Mouse (Mus musculus): ENCODE measurements around the gene Dnaaf1.

Gene Dnaaf1

DNA sequence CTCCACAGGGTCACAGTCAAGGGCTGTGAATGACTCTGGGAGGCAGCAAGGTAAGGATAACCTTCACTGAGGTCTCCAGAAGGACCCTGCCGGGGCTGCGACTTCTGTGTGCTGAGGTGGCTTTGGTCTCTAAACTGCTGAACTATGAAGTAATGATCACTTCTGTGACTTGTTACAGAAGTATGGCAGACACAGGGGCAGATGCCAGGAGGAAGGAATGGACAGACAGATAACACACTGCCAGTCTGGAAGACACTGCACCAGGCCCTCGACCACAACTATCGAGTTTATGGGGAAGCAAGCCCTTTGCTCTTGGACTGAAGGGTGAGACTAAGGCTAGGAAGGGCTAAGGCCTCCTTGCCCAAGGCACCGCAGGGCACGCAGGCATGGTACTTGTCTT lies 3.9 kb upstream of the Dnaaf1 start:
- CTCF ChIA-PET: no interaction called here

DNA sequence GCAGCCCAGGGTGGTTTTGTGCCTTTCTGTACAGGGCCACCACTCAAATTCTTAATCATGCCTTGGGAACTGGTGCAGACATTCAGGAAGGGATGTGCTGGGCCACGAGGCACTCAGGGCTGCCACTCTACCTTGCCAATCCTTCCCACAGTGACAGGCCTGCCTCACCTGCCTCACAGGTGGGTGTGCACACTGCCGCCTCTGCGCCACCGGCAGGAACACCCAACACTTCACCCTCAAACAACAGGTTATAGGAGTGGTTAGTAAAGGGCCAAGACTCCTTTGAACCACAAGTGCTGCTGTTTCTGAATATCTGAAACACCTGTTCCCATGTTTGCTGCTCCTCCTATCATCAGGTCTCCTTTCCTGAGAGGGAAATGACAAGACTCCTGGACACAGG lies 2.6 kb upstream of the Dnaaf1 start:
- CTCF ChIA-PET: no interaction called here

- CTCF ChIA-PET: interaction anchor here (0.6 kb wide), 1 partner anchor 1246 kb away, joined by 8 read pairs; no protein-coding TSS in a partner anchor
Observed at GRCm38 (mm10) chr8:119575366-119575726, 311 bp downstream of the Dnaaf1 start.

GRCm38 (mm10) chr8:119579096-119579495 lies 4.1 kb downstream of the Dnaaf1 start:
- CTCF ChIA-PET: no interaction called here

DNA sequence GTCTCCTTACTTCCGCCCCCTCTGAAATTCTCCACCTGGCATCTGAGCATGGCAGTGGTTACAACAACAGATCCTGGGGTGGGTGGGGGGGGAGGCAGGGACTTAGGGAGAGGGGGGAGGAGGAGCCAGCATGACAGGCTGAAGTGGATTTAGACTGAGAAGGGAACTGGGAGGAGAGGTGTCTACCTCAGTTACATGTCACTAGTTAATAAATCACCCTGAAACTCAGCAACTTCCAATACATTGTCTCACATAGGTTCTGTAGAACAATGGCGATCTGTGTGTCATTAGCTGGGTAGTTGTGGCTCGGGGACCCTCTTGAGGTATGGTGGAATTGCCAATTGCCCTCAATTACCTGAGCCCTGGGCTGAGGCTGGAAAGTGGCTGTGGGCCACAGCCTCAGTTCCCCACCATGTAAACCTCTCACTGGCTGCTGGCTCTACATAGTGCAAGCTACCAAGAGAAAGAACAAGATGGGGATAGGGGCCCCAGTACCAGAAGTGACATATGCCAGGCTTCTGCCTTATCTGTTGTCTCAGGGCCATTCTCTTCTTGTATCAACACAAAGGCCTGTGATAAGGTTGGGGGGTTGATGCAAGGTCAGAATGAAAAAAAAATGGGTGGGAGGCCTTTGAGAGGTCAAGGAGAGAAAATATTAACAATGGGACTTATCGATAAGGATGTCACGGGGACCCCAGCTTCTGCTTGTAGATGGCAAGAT lies 5.6 kb downstream of the Dnaaf1 start:
- CTCF ChIA-PET: no interaction called here

- CTCF ChIA-PET: interaction anchor here (0.6 kb wide), 1 partner anchor 12 kb away, joined by 4 read pairs; no protein-coding TSS in a partner anchor
Observed at GRCm38 (mm10) chr8:119585901-119586300, 10.9 kb downstream of the Dnaaf1 start.

DNA sequence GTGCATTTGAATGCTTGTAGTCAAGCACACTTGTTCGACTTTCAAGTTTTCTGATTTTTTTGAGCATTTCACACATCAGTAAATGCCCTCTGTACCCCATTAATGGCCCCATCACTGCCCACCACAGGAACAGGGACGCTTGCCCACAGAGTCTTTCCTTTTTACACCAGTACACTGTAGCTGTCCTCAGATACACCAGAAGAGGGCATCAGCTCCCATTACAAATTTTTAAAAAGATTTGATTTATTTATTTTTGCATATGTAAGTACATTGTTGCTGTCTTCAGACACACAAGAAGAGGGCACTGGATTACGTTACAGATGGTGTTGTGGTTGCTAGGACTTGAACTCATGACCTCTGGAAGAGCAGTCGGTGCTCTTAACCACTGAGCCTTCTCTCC lies 13.3 kb downstream of the Dnaaf1 start:
- CTCF ChIA-PET: no interaction called here

- CTCF ChIA-PET: no interaction called here
Observed at GRCm38 (mm10) chr8:119588844-119589243, 13.8 kb downstream of the Dnaaf1 start.

DNA sequence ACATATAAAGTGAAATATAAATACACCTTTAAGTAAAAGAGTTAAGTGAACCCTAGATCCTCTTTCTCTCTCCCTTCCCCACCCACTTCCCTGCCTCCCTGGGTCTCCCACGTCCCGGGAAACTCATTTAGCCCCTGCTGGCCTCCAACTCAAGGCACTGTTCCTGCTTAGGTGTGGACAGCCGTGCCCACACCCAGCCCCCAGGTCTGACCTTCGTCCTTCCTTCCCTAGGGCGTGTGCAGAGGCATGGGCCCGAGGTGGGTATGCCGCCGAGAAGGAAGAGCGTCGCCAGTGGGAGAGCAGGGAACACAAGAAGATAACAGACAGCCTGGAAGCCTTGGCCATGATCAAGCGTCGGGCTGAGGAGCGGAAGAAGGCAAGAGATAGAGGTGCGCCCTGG lies 15.3 kb downstream of the Dnaaf1 start:
- CTCF ChIA-PET: interaction anchor here (1.0 kb wide), 1 partner anchor 40 kb away, joined by 3 read pairs; no protein-coding TSS in a partner anchor

- CTCF ChIA-PET: interaction anchor here (1.0 kb wide), 1 partner anchor 41 kb away, joined by 3 read pairs; no protein-coding TSS in a partner anchor
Observed at GRCm38 (mm10) chr8:119591456-119591855, 16.4 kb downstream of the Dnaaf1 start.

DNA sequence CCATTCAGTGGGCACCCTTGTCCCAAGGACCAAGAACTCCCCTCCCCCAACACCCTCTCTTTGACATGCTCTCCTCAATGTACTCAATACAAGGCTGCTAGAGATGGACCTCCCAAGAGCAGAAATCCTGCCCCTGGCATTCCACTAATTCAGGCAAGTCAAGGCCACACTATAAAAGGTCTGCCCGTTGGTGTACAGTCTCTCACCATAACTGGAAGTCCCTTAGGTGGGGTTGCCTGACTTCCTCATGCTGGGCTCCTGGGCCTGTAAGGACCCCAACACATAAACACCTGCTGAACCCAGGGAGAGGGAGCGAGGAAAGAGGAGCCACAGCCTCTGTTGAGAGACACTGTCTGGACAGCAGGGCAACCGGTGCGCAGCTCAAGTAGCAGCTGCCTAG lies 28.7 kb downstream of the Dnaaf1 start:
- CTCF ChIA-PET: no interaction called here

DNA sequence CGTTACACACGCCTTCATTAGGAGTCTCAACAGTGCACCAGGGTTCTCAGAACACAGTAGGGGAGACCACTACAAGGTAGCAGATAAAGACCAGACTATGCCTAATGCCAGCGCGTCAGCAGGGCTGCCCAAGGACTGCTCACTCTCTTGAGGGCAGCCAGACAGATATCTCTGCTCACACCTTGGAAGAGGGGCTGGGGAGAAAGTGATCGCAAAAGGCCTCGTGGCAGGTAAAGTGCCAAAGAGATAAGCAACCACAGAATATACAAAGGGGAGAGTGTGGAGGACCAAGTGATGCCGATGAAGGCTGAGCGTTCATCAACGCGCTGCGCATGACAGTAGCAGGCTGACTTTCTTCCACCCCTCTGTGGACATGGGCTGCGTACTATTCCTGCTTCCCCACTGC lies 29.4 kb downstream of the Dnaaf1 start:
- CTCF ChIA-PET: no interaction called here

DNA sequence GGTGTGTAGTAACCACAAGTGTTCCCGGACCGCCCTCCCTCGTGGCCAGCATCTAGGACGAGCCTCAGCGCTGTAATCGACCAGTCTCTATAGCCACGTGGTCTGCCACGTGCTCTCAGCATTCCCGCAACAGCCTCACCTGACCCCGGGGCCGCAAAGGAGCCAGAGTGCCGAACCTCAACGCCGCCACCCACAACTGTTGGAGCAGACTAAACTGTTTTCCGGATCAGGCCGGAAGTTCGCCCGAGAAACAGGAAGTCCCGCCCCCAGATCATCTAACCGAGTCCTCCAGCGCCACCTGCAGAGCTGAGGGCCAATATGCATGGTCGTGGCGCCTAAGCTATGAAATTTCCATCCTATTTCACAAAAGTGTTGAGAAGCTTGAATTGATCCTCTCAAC lies 30.0 kb downstream of the Dnaaf1 start, which contains the start of gene Taf1c:
Gene Taf1c, minus strand, starts transcription at position 227 of the 400 bp plus-strand sequence.
- CTCF ChIA-PET: interaction anchor here (0.8 kb wide), 1 partner anchor 71 kb away, joined by 3 read pairs; no protein-coding TSS in a partner anchor

DNA sequence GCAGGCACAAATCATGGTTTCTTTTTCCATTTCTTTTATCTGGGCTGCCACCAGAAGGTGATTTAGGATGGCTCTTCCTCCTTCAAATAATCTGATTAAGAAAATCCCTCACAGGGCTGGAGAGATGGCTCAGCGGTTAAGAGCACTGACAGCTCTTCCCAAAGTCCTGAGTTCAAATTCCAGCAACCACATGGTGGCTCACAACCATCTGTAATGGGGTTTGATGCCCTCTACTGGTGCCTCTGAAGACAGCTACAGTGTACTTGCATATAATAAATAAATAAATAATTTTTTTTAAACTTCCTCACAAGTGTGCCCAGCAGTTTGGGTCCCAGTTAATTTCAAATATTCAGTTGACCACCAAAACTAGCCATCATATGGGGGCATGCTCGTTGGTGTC lies 31.2 kb downstream of the Dnaaf1 start:
- CTCF ChIA-PET: interaction anchor here (1.0 kb wide), 1 partner anchor 194 kb away, joined by 3 read pairs; no protein-coding TSS in a partner anchor

- CTCF ChIA-PET: no interaction called here
Observed at GRCm38 (mm10) chr8:119612471-119612870, 37.4 kb downstream of the Dnaaf1 start, which contains the start of gene Adad2. Gene Adad2 (plus strand): TSS chr8:119612747.

DNA sequence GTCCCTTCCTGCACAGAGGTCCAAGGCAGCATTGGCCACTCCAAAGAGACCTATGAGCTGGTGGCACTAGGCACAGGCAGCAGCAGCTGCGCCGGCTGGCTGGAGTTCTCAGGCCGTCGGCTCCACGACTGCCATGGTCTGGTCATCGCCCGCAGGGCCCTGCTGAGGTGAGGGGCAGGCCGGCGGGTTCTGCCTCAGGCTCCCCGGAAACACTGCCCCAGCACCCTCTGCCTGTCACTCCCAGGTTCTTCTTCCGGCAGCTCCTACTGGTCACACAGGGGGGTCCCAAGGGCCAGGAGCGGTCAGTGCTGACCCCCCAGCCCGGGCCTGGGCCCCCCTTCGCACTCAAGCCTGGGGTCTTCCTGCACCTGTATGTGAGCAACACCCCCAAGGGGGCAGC lies 40.1 kb downstream of the Dnaaf1 start:
- CTCF ChIA-PET: no interaction called here

DNA sequence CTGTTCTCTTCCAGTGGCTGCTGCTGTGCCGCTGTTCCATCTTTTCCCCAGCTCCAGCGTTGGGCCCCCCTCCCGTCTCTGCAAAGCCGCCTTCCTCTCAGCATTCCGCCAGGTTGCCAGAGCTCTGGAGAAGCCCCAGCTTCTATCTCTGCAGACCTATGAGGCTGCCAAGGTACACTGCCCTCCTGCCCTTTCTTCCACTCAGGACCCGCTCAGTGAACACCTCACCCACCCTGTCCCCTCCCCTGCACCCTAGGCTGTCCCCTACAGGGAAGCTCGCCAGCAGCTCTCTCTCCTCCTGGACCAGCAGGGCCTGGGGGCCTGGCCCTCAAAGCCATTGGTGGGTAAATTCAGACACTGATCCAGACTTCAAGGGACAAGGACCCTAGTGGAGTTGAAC lies 41.3 kb downstream of the Dnaaf1 start:
- CTCF ChIA-PET: no interaction called here

GRCm38 (mm10) chr8:119616811-119617210 lies 41.8 kb downstream of the Dnaaf1 start:
- CTCF ChIA-PET: no interaction called here

DNA sequence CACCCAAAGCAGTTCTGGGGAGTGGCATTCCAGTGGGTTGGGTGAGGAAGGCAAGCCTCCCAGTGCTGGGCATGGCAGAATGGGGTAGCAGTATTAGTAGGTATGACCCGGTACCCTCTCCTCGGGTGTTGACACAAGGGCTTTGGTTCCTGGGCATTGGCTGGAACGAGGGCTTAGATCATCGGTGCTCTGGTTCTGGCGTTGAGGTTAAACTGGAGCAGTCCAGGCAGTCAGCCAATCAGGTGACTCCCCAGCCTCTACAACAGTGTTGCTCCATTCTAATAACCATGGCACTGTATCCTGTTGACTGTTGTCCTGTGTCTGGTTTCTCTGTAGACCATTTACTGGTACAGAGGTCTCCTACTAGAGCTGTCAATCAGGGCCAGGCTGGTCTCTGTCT lies 42.6 kb downstream of the Dnaaf1 start:
- CTCF ChIA-PET: no interaction called here

DNA sequence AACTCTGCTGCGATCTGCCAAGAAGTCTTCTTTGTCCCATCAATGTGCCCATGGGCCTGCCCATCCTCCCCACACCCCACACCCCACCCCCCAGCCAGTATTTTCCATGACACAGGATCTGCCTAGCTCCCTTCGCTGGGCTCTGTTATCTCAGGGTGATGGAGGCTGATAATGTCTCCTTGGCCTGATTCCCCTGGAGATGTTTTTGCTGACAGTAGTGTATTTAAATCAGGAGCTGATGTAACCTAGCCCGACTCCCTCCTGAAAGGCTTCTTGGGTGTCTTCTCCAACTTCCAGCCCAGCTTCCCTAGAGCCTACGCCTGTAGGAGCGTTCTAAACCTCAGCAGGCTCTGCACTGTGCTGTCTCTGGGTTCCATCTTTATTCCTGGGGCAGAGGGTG lies 43.9 kb downstream of the Dnaaf1 start:
- CTCF ChIA-PET: interaction anchor here (0.6 to 0.7 kb wide), 3 partner anchors 50 to 308 kb away, joined by 3 to 5 read pairs (median 4); no protein-coding TSS in a partner anchor

- CTCF ChIA-PET: no interaction called here
Observed at GRCm38 (mm10) chr8:119620116-119620840, 45.2 kb downstream of the Dnaaf1 start.

- CTCF ChIA-PET: no interaction called here
Observed at GRCm38 (mm10) chr8:119620848-119621465, 45.9 kb downstream of the Dnaaf1 start.

- CTCF ChIA-PET: no interaction called here
Observed at GRCm38 (mm10) chr8:119622555-119622954, 47.5 kb downstream of the Dnaaf1 start.

Measured in spleen, embryonic (tissue).